Mouse (Mus musculus) CH12.LX (cell line): Measurements from ENCODE around the gene Tmem176b. TPM values are rescaled to one million over a fixed set of nuclear protein-coding genes. Genes with fewer than 3 reads are reported as not detected.

ENCODE experiments used
- DNase-seq: peaks from one replicate; pipeline ENCODE4 v3.0.0-alpha.2; 2013; ENCODE audit errors: extremely low read depth
- H3K27ac ChIP-seq: 2 replicates; pipeline ENCODE4 v1.5.1; 2012; ENCODE audit warnings: low read depth, mild to moderate bottlenecking, control low read depth, moderate library complexity; ENCODE audit not compliant: insufficient read depth
- H3K27me3 ChIP-seq: replicated peaks from 2 replicates; pipeline ENCODE3; 2012; ENCODE audit warnings: inconsistent platforms
- H3K36me3 ChIP-seq, 2 experiments: replicated peaks in 1 of 2; 2 replicates each; pipeline versions ENCODE3 to v1.6.1; 2012; ENCODE audit warnings: inconsistent platforms in 1 of 2, low read length in 1 of 2, mild to moderate bottlenecking in 1 of 2, mixed read lengths in 1 of 2, moderate library complexity in 1 of 2; ENCODE audit not compliant: control insufficient read depth in 1 of 2, insufficient read depth in 1 of 2
- H3K4me1 ChIP-seq, 2 experiments: 2 replicates each; pipeline ENCODE4 v1.6.1; 2012; ENCODE audit warnings: inconsistent platforms in 1 of 2, moderate library complexity in 1 of 2; ENCODE audit not compliant: insufficient read depth in 2 of 2, control insufficient read depth in 1 of 2
- H3K4me2 ChIP-seq: 2 replicates; pipeline ENCODE4 v1.6.1; 2012; ENCODE audit warnings: low read depth, mild to moderate bottlenecking, control low read depth; ENCODE audit not compliant: poor library complexity, insufficient read depth, severe bottlenecking
- H3K4me3 ChIP-seq, 3 experiments: fragments of 150-350 bp in 1 of 3; sonication (generic) in 1 of 3; replicated peaks in 1 of 3; 2 replicates each; pipeline versions ENCODE3 to v1.5.1; 2011 to 2012; ENCODE audit warnings: low read depth in 2 of 3, low read length in 2 of 3, mild to moderate bottlenecking in 2 of 3, moderate library complexity in 2 of 3, control low read depth in 1 of 3, improper control_type of control experiment in 1 of 3, inconsistent platforms in 1 of 3, mixed read lengths in 1 of 3; ENCODE audit not compliant: poor library complexity in 1 of 3
- H3K79me2 ChIP-seq: replicated peaks from 2 replicates; pipeline ENCODE4 v1.6.1; 2012; ENCODE audit warnings: mild to moderate bottlenecking, moderate library complexity; ENCODE audit not compliant: control insufficient read depth, poor library complexity, insufficient read depth, severe bottlenecking; ENCODE audit errors: extremely low read depth
- H3K9ac ChIP-seq: 2 replicates; pipeline ENCODE4 v1.6.1; 2012; ENCODE audit warnings: low read depth, mild to moderate bottlenecking, control low read depth, moderate library complexity; ENCODE audit not compliant: insufficient read depth
- H3K9me3 ChIP-seq: replicated peaks from 2 replicates; pipeline ENCODE3; 2012; ENCODE audit warnings: low read length, inconsistent platforms, mixed read lengths
- BHLHE40 ChIP-seq: IDR thresholded peaks from 2 replicates; pipeline ENCODE4 v1.6.1; 2011; ENCODE audit warnings: mild to moderate bottlenecking, low read depth, low read length, improper control_type of control experiment
- CHD1 ChIP-seq: IDR thresholded peaks from 2 replicates; pipeline ENCODE4 v1.6.1; 2012; ENCODE audit warnings: low read depth, low read length, improper control_type of control experiment, inconsistent platforms
- CTCF ChIP-seq, 2 experiments: IDR thresholded peaks in 1 of 2; conservative IDR thresholded peaks in 1 of 2; 2 replicates each; pipeline ENCODE4 v1.5.1; 2011 to 2012; ENCODE audit warnings: low read depth in 2 of 2, low read length in 2 of 2, improper control_type of control experiment in 1 of 2, inconsistent platforms in 1 of 2, mild to moderate bottlenecking in 1 of 2, moderate library complexity in 1 of 2
- ELF1 ChIP-seq: IDR thresholded peaks from 2 replicates; pipeline ENCODE4 v1.6.1; 2014; ENCODE audit warnings: low read depth, mild to moderate bottlenecking, inconsistent platforms, low read length, improper control_type of control experiment
- EP300 ChIP-seq: IDR thresholded peaks from 2 replicates; pipeline ENCODE4 v1.6.1; 2011; ENCODE audit warnings: low read length, improper control_type of control experiment
- GABPA ChIP-seq: IDR thresholded peaks from 2 replicates; pipeline ENCODE4 v1.6.1; 2012; ENCODE audit warnings: low read depth, low read length, improper control_type of control experiment, inconsistent platforms; ENCODE audit not compliant: insufficient replicate concordance
- HCFC1 ChIP-seq: IDR thresholded peaks from 2 replicates; pipeline ENCODE4 v1.6.1; 2012; ENCODE audit warnings: low read depth, mild to moderate bottlenecking, inconsistent platforms, low read length, improper control_type of control experiment
- KAT2A ChIP-seq: IDR thresholded peaks from 2 replicates; pipeline ENCODE4 v1.6.1; 2012; ENCODE audit warnings: low read length, improper control_type of control experiment, inconsistent platforms; ENCODE audit not compliant: insufficient replicate concordance
- MAFK ChIP-seq: IDR thresholded peaks from 2 replicates; pipeline ENCODE4 v1.6.1; 2011; ENCODE audit warnings: low read length, improper control_type of control experiment; ENCODE audit not compliant: insufficient replicate concordance
- MAZ ChIP-seq: IDR thresholded peaks from 2 replicates; pipeline ENCODE4 v1.6.1; 2012; ENCODE audit warnings: low read depth, mild to moderate bottlenecking, inconsistent platforms, low read length, improper control_type of control experiment, moderate library complexity
- MEF2A ChIP-seq: IDR thresholded peaks from 2 replicates; pipeline ENCODE4 v1.6.1; 2014; ENCODE audit warnings: low read depth, mild to moderate bottlenecking, inconsistent platforms, low read length, improper control_type of control experiment, borderline replicate concordance
- MXI1 ChIP-seq: IDR thresholded peaks from 2 replicates; pipeline ENCODE4 v1.6.1; 2011; ENCODE audit warnings: mild to moderate bottlenecking, low read depth, low read length, improper control_type of control experiment
- NRF1 ChIP-seq: IDR thresholded peaks from 2 replicates; pipeline ENCODE4 v1.6.1; 2014; ENCODE audit warnings: low read depth, mild to moderate bottlenecking, inconsistent platforms, low read length, improper control_type of control experiment, moderate library complexity
- PAX5 ChIP-seq: IDR thresholded peaks from 2 replicates; pipeline ENCODE4 v1.6.1; 2012; ENCODE audit warnings: low read length, inconsistent platforms, mixed read lengths
- POLR2A ChIP-seq: IDR thresholded peaks from 2 replicates; pipeline ENCODE4 v1.6.1; 2011; ENCODE audit warnings: low read depth, mild to moderate bottlenecking, improper control_type of control experiment, low read length
- POLR2AphosphoS2 ChIP-seq: IDR thresholded peaks from 2 replicates; pipeline ENCODE4 v1.6.1; 2011; ENCODE audit warnings: low read depth, low read length, improper control_type of control experiment
- RCOR1 ChIP-seq: conservative IDR thresholded peaks from 2 replicates; pipeline ENCODE4 v1.6.1; 2012; ENCODE audit warnings: low read depth, mild to moderate bottlenecking, inconsistent platforms, low read length, improper control_type of control experiment
- SIN3A ChIP-seq: IDR thresholded peaks from 2 replicates; pipeline ENCODE4 v1.6.1; 2012; ENCODE audit warnings: low read length, improper control_type of control experiment, inconsistent platforms
- TBP ChIP-seq: conservative IDR thresholded peaks from 2 replicates; pipeline ENCODE4 v1.6.1; 2011; ENCODE audit warnings: low read depth, low read length, improper control_type of control experiment
- UBTF ChIP-seq: IDR thresholded peaks from 2 replicates; pipeline ENCODE4 v1.6.1; 2012; ENCODE audit warnings: low read depth, mild to moderate bottlenecking, inconsistent platforms, low read length, improper control_type of control experiment, moderate library complexity
- USF1 ChIP-seq: IDR thresholded peaks from 2 replicates; pipeline ENCODE4 v1.6.1; 2014; ENCODE audit warnings: low read depth, mild to moderate bottlenecking, inconsistent platforms, low read length, improper control_type of control experiment
- USF2 ChIP-seq: conservative IDR thresholded peaks from 2 replicates; pipeline ENCODE4 v1.6.1; 2011; ENCODE audit warnings: low read depth, low read length, improper control_type of control experiment
- ZMIZ1 ChIP-seq: IDR thresholded peaks from 2 replicates; pipeline ENCODE4 v1.6.1; 2012; ENCODE audit warnings: low read depth, mild to moderate bottlenecking, inconsistent platforms, low read length, improper control_type of control experiment
- ZNF384 ChIP-seq: IDR thresholded peaks from 2 replicates; pipeline ENCODE4 v1.6.1; 2012; ENCODE audit warnings: low read depth, low read length, improper control_type of control experiment, inconsistent platforms
- dilution Hi-C: fragments of 300-500 bp; cut with MboI; formaldehyde crosslinking; loops from 2 replicates; pipeline ENCODE4 v1.14.3; 2020; ENCODE audit warnings: low sequenced_read_pairs; ENCODE audit not compliant: extremely low pct_unique_long_range_greater_than_20kb, extremely low pct_ligation_motif_present
- in situ Hi-C: fragments of 300-500 bp; cut with MboI; formaldehyde crosslinking; loops from 3 replicates; pipeline ENCODE4 v1.14.3; 2019; ENCODE audit warnings: low sequenced_read_pairs, low pct_ligation_motif_present, low pct_unique_long_range_greater_than_20kb, mixed read lengths
- polyA plus RNA-seq: library from polyadenylated mRNA; unstranded; fragments of >175 nt; gene quantifications from 2 replicates; pipeline ENCODE4 v1.2.1, GENCODE M21; 2012; ENCODE audit warnings: low read depth; ENCODE audit not compliant: insufficient read length
- total RNA-seq, 2 experiments: library from RNA; depleted of rRNA; stranded (reverse); fragments of 300-350 nt in 1 of 2; fragments of >200 nt in 1 of 2; gene quantifications; 2 replicates each; pipeline ENCODE4 v1.2.3; 2012 to 2014

Gene Tmem176b
- total and polyA plus RNA-seq, 3 experiments = 43.3 to 162 (median 89.8) TPM

DNA sequence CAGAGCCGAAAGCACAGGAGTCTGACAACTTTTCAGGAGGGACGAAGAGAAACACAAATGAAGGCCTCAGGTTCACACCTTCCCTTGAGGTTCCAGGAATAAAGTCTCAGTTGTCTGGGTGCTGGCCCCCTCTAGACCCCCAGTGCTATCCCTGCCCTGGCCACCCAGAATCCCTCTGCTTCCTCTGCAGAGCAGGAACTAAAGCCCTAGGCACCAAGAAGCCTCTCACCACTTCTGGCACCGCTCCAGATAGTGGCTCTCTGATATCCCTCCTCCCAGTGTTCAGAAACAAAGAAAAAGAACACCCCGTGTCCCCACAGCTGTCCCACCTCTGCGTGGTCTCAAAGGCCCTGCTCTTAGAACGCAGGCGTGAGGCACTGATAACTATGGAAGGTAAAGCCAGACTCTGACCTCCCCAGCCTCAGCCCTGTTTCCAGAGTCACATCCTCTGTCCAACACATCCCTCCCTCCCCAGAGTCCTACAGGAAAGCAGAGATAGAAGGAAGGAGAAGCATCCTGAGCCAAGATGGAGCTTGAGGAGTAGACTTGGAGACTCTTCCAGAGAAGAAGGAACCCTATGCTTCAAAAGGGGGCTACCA is 826 bp downstream of the Tmem176b start, which contains the start of gene Tmem176a:
TSS of gene Tmem176a (plus strand) at position 549 of the 599 bp plus-strand sequence.
- dilution Hi-C loops = no loop called here
- Histone ChIP-seq H3K4me3 (peak within 1 kb of the TSS; percentile 50 to 73 (median 59)), H3K79me2 (no peaks in the 10 kb centered on the region), H3K27ac (peak within 1 kb of the TSS; percentile 16; the same call in 1 of the 2 replicates), H3K9me3 (no peaks in the 10 kb centered on the region), H3K27me3 (no peaks in the 10 kb centered on the region), H3K9ac (no peak within 1 kb of the TSS), H3K36me3 (peaks cover 0 to 67% of the 10 kb centered on the region in 2 experiments), H3K4me2 (peak within 1 kb of the TSS; percentile 48; the same call in 1 of the 2 replicates), H3K4me1 (peaks cover 10 to 91% of the 10 kb centered on the region in 2 experiments)
- DNase-seq = no peak
- TF ChIP-seq ZMIZ1 = no peak
- TF ChIP-seq SIN3A = no peak
- no peak for TF ChIP-seq USF1
- no peak for TF ChIP-seq KAT2A
- no peak for TF ChIP-seq USF2
- TF ChIP-seq NRF1 = no peak
- no peak for TF ChIP-seq GABPA
- TF ChIP-seq POLR2AphosphoS2 = no peak
- no peak for TF ChIP-seq EP300
- no peak for TF ChIP-seq HCFC1
- TF ChIP-seq MXI1 = no peak
- in situ Hi-C loops = no loop called here

DNA sequence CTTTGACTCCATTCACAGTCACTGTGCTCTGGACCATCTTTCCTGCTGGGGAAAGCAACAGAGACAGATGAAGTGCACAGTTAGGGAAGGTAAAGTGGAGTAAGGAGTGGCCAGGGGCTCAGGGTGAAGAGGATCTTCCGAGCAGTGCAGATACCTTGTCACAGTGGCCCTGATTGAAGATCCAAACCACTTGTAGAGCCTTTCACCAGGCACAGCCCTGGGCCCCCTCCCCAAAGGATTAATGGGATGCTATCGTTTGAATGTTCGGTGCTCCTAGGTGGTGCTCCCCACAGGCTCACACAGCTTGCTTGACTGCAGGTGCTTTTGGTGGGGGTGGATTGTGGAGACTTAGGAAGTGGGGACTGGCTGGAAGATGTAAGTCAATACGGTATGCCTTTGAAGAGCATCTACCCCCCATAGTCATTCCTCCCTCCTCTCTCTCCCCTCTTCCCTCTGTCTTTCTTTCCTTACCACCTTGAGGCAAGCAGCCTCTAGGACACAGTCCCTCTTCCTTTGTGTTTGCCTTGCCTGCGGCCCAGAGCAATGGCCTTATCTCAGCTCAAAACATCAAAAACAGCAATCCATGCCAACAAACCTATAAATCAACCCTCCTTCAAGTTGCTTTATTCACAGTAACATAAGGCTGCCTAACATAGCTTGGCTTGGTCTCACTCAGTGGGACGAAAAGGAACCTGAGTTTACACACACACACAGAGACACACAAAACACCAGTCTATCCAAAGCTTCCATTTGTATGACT is 2.8 kb downstream of the Tmem176b start:
- no peak for DNase-seq
- dilution Hi-C loops = no loop called here
- in situ Hi-C loops = no loop called here
- H3K9me3 ChIP-seq = no peaks in the 10 kb centered on the region
- H3K79me2 ChIP-seq = no peaks in the 10 kb centered on the region
- no peak overlapping the region for H3K9ac ChIP-seq
- peak overlapping the region in 2 of 3 experiments; percentile 59 to 73 for H3K4me3 ChIP-seq
- no peaks in the 10 kb centered on the region for H3K27me3 ChIP-seq
- no peak overlapping the region for H3K27ac ChIP-seq
- peaks cover 3 to 67% of the 10 kb centered on the region in 2 experiments for H3K36me3 ChIP-seq
- TF ChIP-seq USF1 = no peak
- TF ChIP-seq KAT2A = no peak
- TF ChIP-seq CHD1 = no peak
- TF ChIP-seq POLR2A = no peak
- TF ChIP-seq MEF2A = no peak
- TF ChIP-seq MAFK = no peak
- TF ChIP-seq CTCF (conservative IDR thresholded peaks at IDR 0.05 in 1 of 2, IDR thresholded peaks at IDR 0.05 in 1 of 2; ENCODE audit: low read depth in 2 of 2, low read length in 2 of 2) = no peak
- no peak for TF ChIP-seq UBTF
- TF ChIP-seq TBP = no peak
- no peak for TF ChIP-seq EP300
- no peak for TF ChIP-seq NRF1
- no peak for TF ChIP-seq RCOR1
- TF ChIP-seq SIN3A = no peak
- no peak for TF ChIP-seq ELF1
- TF ChIP-seq PAX5 = no peak
- no peak for TF ChIP-seq MAZ
- TF ChIP-seq BHLHE40 = no peak
- no peak for TF ChIP-seq ZNF384
- TF ChIP-seq GABPA = no peak
- H3K4me1 ChIP-seq = peaks cover 7 to 86% of the 10 kb centered on the region in 2 experiments
- H3K4me2 ChIP-seq = no peak overlapping the region
